Mouse (Mus musculus) testis, adult 2 months (tissue): ENCODE measurements around the gene Gm20388.

ENCODE experiments used
- CTCF ChIP-seq: fragments of 200-500 bp; IDR thresholded peaks from 2 replicates; pipeline ENCODE4 v1.5.1; 2012; ENCODE audit warnings: low read depth, mild to moderate bottlenecking, inconsistent platforms, low read length, moderate library complexity; ENCODE audit not compliant: control insufficient read depth, insufficient read depth, insufficient replicate concordance
- POLR2A ChIP-seq: fragments of 200-500 bp; IDR thresholded peaks from 2 replicates; pipeline ENCODE4 v1.6.1; 2012; ENCODE audit warnings: low read depth, mild to moderate bottlenecking, inconsistent platforms, low read length, moderate library complexity; ENCODE audit not compliant: control insufficient read depth

- TF ChIP-seq POLR2A, result 0 out of 2 replicates have a peak, but pooled peaks have one; percentile 11
- no peak for TF ChIP-seq CTCF
Measured at GRCm38 (mm10) chr8:122217456-122218177, 2307.0 kb downstream of the Gm20388 start.
